Mouse (Mus musculus) liver, postnatal 0 days (tissue): ENCODE measurements at regions not wholly inside any gene's neighbourhood (a gene's known extent, or its start where the extent isn't known, plus 50 kb on each side); places are given as distances from the start of the nearest gene placed in this dataset.

ENCODE experiments used
- ATAC-seq: fragments of 200-750 bp; cut with Nextera tagmentation; 2 replicates; pipeline ENCODE4 v1.8.0; 2017; ENCODE audit warnings: mild to moderate bottlenecking, moderate library complexity
- DNase-seq: peaks from one replicate; pipeline ENCODE4 v3.0.0-alpha.2; 2016
- H3K27ac ChIP-seq: fragments of 300-500 bp; sonication (generic); 2 replicates; pipeline ENCODE4 v1.5.1; 2014; ENCODE audit warnings: antibody characterized with exemption, moderate library complexity, mild to moderate bottlenecking, low read depth
- H3K27me3 ChIP-seq: fragments of 300-500 bp; sonication (generic); 2 replicates; pipeline ENCODE4 v1.6.1; 2014; ENCODE audit warnings: low read length, control low read depth, mixed read lengths; ENCODE audit not compliant: insufficient read depth
- H3K36me3 ChIP-seq: fragments of 300-500 bp; sonication (generic); replicated peaks from 2 replicates; pipeline ENCODE4 v1.6.1; 2014; ENCODE audit warnings: mild to moderate bottlenecking, control low read depth, low read length, moderate library complexity, mixed read lengths; ENCODE audit not compliant: insufficient read depth
- H3K4me1 ChIP-seq: fragments of 300-500 bp; sonication (generic); 2 replicates; pipeline ENCODE4 v1.6.1; 2014; ENCODE audit warnings: antibody characterized with exemption, mild to moderate bottlenecking, control low read depth; ENCODE audit not compliant: insufficient read depth
- H3K4me2 ChIP-seq: fragments of 300-500 bp; sonication (generic); 2 replicates; pipeline ENCODE4 v1.6.1; 2014; ENCODE audit warnings: low read depth, mild to moderate bottlenecking, low read length, moderate library complexity, mixed read lengths
- H3K4me3 ChIP-seq: fragments of 300-500 bp; sonication (generic); 2 replicates; pipeline ENCODE4 v1.5.1; 2014; ENCODE audit warnings: low read depth, low read length
- H3K9ac ChIP-seq: fragments of 300-500 bp; sonication (generic); replicated peaks from 2 replicates; pipeline ENCODE4 v1.6.1; 2014; ENCODE audit warnings: mild to moderate bottlenecking, moderate library complexity
- H3K9me3 ChIP-seq: fragments of 300-500 bp; sonication (generic); 2 replicates; pipeline ENCODE4 v1.6.1; 2016; ENCODE audit warnings: mild to moderate bottlenecking, control low read depth, low read length, mixed read lengths
- CTCF ChIP-seq: sonication (generic); IDR thresholded peaks from 2 replicates; pipeline ENCODE4 v1.5.1; 2016; ENCODE audit warnings: antibody characterized with exemption, low read depth
- EP300 ChIP-seq: IDR thresholded peaks from 2 replicates; pipeline ENCODE4 v1.6.1; 2016; ENCODE audit warnings: antibody characterized with exemption, low read depth, mild to moderate bottlenecking
- WGBS: fragments of 180-500 bp; shearing (Covaris S2); extraction: QIAGEN DNeasy Blood & Tissue Kit; methylation state at CpG from one replicate; pipeline ENCODE4 v1.1.7; 2014; ENCODE audit not compliant: insufficient replicate concordance; 5-methylcytosine and 5-hydroxymethylcytosine counted together

DNA sequence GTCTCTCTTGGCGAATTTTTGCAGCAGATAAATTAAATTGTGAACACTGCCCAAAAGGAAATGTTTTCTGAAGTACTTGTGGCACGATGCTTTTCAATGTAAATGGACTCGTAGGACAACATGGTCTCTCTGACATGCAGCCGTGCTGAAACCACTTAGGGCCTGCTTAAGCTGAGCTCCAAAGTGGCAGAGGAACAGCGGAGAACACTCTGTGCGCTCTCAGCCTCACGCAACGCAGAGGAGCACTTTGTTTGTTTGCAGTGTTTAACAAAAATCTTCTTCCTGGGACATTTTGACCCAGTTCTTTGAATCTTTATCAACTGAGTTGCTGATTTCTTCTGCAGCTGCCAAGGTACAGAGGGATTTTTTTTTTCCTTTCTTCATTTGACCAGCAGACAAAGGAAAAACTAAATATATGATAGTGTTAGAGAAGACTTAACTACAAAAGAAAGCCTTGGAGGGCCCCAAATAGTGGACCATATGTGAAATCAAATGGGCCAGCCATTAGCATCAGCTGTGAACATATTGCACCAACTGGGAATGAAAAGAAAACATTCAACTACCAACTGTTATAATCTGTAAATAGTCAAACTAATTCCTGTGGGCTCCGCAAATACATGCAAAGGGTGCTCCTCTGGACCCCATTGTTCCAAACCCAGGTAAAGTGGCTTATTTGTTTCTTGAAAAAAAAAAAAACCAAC is 639.5 kb downstream of the Rwdd3 start:
- no peaks in the 10 kb centered on the region for H3K36me3 ChIP-seq
- WGBS, result 61% methylated on average over 9 of the region's 9 CpGs
- no peaks in the 10 kb centered on the region for H3K27me3 ChIP-seq
- H3K4me2 ChIP-seq, result no peak overlapping the region
- H3K4me3 ChIP-seq, result no peak overlapping the region
- DNase-seq (no peak), ATAC-seq (no peak)
- H3K27ac ChIP-seq, result no peak overlapping the region
- H3K9me3 ChIP-seq, result no peaks in the 10 kb centered on the region; the same call in 1 of the 2 replicates
- no peak for TF ChIP-seq CTCF
- no peak for TF ChIP-seq EP300
- H3K4me1 ChIP-seq, result no peaks in the 10 kb centered on the region
- H3K9ac ChIP-seq, result no peak overlapping the region

DNA sequence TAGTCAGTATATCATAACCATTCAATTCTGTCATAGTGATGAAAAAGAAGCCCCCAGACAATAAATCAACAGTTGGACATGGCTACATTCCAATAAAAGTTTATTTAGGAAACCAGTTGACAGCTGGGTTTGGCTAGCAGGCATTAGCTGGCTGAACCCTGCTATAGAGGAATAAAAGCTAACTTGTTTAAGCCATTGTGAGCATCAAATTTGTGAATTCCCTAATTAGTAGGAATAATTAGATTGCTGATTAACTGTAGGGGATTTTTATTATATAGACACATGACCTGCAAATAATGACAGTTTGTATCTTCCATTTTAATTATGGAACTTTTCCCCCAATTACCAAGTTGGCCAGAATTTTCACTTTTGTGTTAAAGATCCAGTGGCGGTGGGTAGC is 659.8 kb downstream of the Rwdd3 start:
- no peak overlapping the region for H3K9ac ChIP-seq
- H3K36me3 ChIP-seq, result no peaks in the 10 kb centered on the region
- H3K4me3 ChIP-seq, result no peak overlapping the region
- ATAC-seq (no peak), DNase-seq (no peak)
- no peak overlapping the region for H3K4me2 ChIP-seq
- H3K27me3 ChIP-seq, result no peaks in the 10 kb centered on the region
- H3K9me3 ChIP-seq, result no peaks in the 10 kb centered on the region
- TF ChIP-seq EP300 (no peak), CTCF (no peak)
- whole genome bisulfite sequencing, result 94% methylated on average over 1 of the region's 1 CpGs
- no peaks in the 10 kb centered on the region for H3K4me1 ChIP-seq
- H3K27ac ChIP-seq, result no peak overlapping the region

DNA sequence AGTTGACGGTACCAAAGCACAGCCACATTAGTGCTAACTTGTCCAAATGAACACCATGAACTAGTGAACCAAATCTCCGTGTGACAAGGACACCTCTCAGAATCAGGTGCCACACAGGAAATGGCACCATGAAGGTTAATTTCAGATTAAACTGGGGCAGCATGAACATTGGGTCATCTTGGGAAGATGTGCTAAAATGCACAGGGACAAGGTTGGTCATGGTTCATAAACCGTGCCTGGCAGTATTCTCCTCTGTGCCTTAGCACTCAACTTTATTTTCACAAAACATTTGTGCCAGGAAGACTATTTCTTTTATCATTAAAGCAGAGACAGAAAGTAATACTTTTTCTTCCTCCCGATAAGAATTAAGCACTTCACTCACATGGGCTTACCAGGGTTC is 672.6 kb downstream of the Rwdd3 start:
- ATAC-seq (no peak), DNase-seq (no peak)
- WGBS, result 68% methylated on average over 4 of the region's 4 CpGs
- Histone ChIP-seq H3K27ac (no peak overlapping the region), H3K4me3 (no peak overlapping the region), H3K9ac (no peak overlapping the region), H3K9me3 (no peaks in the 10 kb centered on the region), H3K36me3 (no peaks in the 10 kb centered on the region), H3K27me3 (no peaks in the 10 kb centered on the region), H3K4me2 (no peak overlapping the region), H3K4me1 (no peaks in the 10 kb centered on the region)
- TF ChIP-seq CTCF (no peak), EP300 (no peak)

DNA sequence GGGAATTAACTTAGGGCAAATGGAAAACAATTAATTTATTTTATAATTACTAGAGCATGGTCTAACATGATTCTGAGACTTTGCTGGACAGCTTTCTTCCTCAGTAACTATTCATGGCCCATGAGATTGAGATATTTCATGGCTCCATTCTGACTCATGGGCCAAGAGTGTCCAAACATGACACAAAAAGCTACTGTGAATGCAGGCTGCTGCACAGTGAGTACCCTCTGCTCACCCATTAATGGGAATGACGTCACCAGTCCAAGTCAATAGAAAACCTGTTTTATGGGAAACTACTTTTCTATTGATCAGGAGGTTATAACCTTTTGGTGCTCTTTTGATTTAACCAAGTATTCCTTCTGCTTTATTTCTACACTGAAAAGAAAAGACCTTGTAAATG is 693.6 kb downstream of the Rwdd3 start:
- no peak overlapping the region for H3K27ac ChIP-seq
- no peak overlapping the region for H3K4me2 ChIP-seq
- no peaks in the 10 kb centered on the region for H3K36me3 ChIP-seq
- DNase-seq, result no peak
- TF ChIP-seq EP300 (no peak), CTCF (no peak)
- no peaks in the 10 kb centered on the region for H3K4me1 ChIP-seq
- H3K27me3 ChIP-seq, result no peaks in the 10 kb centered on the region
- no peak overlapping the region for H3K9ac ChIP-seq
- 60% methylated on average over 1 of the region's 1 CpGs for WGBS
- H3K4me3 ChIP-seq, result no peak overlapping the region
- ATAC-seq, result no peak
- H3K9me3 ChIP-seq, result no peaks in the 10 kb centered on the region

DNA sequence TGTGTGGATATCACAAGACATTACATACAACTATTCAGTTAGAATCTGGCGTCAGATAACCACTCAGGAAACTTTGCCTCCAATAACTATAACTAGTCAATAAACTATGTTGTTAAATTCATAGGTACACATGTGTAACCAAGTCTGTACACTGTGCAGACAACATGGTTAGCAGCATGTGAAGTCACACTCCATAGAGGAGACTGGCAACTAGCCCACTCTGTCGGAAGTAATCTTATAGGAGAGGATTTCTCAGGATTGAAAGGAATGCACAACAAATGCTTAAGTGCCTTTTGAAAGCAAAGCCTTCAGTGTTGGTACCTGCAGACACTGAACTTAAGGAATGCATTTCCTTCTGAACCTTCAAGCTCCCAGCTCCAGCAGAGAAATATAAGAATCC is 693.0 kb upstream of the Ptbp2 start:
- Histone ChIP-seq H3K36me3 (no peaks in the 10 kb centered on the region), H3K9ac (no peak overlapping the region), H3K4me3 (no peak overlapping the region), H3K9me3 (no peaks in the 10 kb centered on the region), H3K4me2 (no peak overlapping the region), H3K27me3 (no peaks in the 10 kb centered on the region), H3K27ac (no peak overlapping the region), H3K4me1 (no peaks in the 10 kb centered on the region)
- DNase-seq (no peak), ATAC-seq (no peak)
- TF ChIP-seq CTCF (no peak), EP300 (no peak)
- 67% methylated on average over 2 of the region's 2 CpGs for WGBS

DNA sequence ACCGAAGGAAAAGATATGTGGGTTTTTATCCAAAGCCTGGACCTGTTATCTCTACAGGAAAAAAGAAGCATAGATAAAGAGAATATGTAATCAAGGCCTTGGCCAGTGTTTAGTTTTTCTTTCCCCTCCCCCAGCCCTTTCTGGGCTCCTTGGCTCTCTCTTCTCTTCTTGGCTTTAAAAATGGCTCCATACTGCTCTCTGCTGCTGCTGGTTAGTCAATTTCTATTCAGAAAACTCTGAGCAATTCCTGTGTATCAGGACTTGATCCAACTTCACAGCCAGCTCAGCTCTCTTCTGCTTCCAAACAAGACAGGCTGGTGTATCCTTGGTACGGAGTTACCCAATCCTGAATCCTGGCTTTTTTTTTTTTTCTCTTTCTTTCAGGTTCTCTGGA is 689.4 kb upstream of the Ptbp2 start:
- ATAC-seq, result no peak

More for the DNA sequence above, 689.4 kb upstream of the Ptbp2 start:
- TF ChIP-seq CTCF (no peak), EP300 (no peak)
- no peak overlapping the region for H3K9ac ChIP-seq
- H3K4me2 ChIP-seq, result no peak overlapping the region
- no peaks in the 10 kb centered on the region for H3K4me1 ChIP-seq
- H3K36me3 ChIP-seq, result no peaks in the 10 kb centered on the region
- no peak for DNase-seq
- H3K27ac ChIP-seq, result no peak overlapping the region
- 45% methylated on average over 2 of the region's 2 CpGs for WGBS
- no peaks in the 10 kb centered on the region for H3K27me3 ChIP-seq
- H3K9me3 ChIP-seq, result no peaks in the 10 kb centered on the region
- no peak overlapping the region for H3K4me3 ChIP-seq
